Mouse (Mus musculus) intestine, postnatal 0 days (tissue): ENCODE measurements around the gene Eno1. TPM values are rescaled to one million over a fixed set of nuclear protein-coding genes. Genes with fewer than 3 reads are reported as not detected.

Experiments used
- ATAC-seq: fragments of 200-750 bp; cut with Nextera tagmentation; 2 replicates; pipeline ENCODE4 v1.8.0; 2017; ENCODE audit warnings: mild to moderate bottlenecking, moderate TSS enrichment, moderate library complexity
- H3K27ac ChIP-seq: fragments of 300-500 bp; sonication (generic); 2 replicates; pipeline ENCODE4 v1.5.1; 2014; ENCODE audit warnings: mild to moderate bottlenecking, low read depth, low read length, moderate library complexity
- H3K27me3 ChIP-seq: fragments of 300-500 bp; sonication (generic); replicated peaks from 2 replicates; pipeline ENCODE4 v1.6.1; 2014; ENCODE audit warnings: low read length, mixed read lengths; ENCODE audit not compliant: control insufficient read depth, insufficient read depth
- H3K36me3 ChIP-seq: fragments of 300-500 bp; sonication (generic); 2 replicates; pipeline ENCODE4 v1.6.1; 2014; ENCODE audit warnings: mild to moderate bottlenecking, moderate library complexity; ENCODE audit not compliant: control insufficient read depth, insufficient read depth
- H3K4me1 ChIP-seq: fragments of 300-500 bp; sonication (generic); replicated peaks from 2 replicates; pipeline ENCODE4 v1.6.1; 2014; ENCODE audit warnings: antibody characterized with exemption, low read length, mixed read lengths; ENCODE audit not compliant: control insufficient read depth, insufficient read depth
- H3K4me2 ChIP-seq: fragments of 300-500 bp; sonication (generic); replicated peaks from 2 replicates; pipeline ENCODE4 v1.6.1; 2014; ENCODE audit warnings: low read depth, mild to moderate bottlenecking, moderate library complexity
- H3K4me3 ChIP-seq: fragments of 300-500 bp; sonication (generic); 2 replicates; pipeline ENCODE4 v1.5.1; 2014; ENCODE audit warnings: low read depth, low read length
- H3K9ac ChIP-seq: fragments of 300-500 bp; sonication (generic); 2 replicates; pipeline ENCODE4 v1.6.1; 2014; ENCODE audit warnings: mild to moderate bottlenecking, low read depth, low read length
- H3K9me3 ChIP-seq: fragments of 300-500 bp; sonication (generic); 2 replicates; pipeline ENCODE4 v1.6.1; 2016; ENCODE audit warnings: mixed run types; ENCODE audit not compliant: control insufficient read depth
- CTCF ChIP-seq: sonication (generic); IDR thresholded peaks from 2 replicates; pipeline ENCODE4 v1.5.1; 2016; ENCODE audit warnings: low read depth, mild to moderate bottlenecking, control low read depth, antibody characterized with exemption, moderate library complexity
- WGBS: fragments of 180-500 bp; shearing (Covaris S2); extraction: QIAGEN DNeasy Blood & Tissue Kit; methylation state at CpG from one replicate; pipeline ENCODE4 v1.1.7; 2014; 5-methylcytosine and 5-hydroxymethylcytosine counted together
- polyA plus RNA-seq: library from polyadenylated mRNA; unstranded; fragments of >200 nt; fragmentation: Nextera tagmentation; extraction: Ambion mirVana; gene quantifications from 2 replicates; pipeline ENCODE4 v1.2.1, GENCODE M21; 2015

Eno1 gene
- polyA plus RNA-seq, 1 experiment from 2014 or later = 733 TPM

DNA sequence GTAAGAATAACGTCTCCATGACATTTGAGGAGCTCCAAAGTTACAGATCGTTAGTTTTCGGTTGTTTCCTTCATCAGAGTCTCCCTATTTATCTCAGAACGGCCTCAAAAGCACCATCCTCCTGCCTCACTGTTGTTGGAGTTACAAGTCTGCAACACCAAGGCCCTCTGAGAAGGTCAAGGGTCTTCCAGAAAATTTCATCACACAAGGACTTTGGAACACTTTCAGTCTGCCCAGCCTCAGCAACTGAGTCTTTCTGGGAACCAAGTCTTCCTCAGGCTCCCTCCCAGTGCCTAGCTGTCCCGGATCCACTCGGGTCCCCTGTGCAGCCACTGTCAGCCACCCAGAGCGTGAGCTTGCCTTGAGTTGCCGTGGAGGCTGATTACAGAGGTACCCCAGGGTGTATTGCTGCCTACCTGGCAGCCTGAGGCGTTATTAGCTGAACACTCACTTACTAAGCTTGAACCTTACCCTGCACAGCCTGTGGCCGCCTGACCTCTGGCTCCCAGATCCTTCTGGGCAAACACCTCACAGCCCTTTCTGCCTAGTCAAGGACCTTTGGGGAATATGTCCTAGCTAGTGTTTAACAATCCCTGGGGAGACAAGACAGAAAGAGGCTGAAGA lies 15.4 kb upstream of the Eno1 start:
- no peaks in the 10 kb centered on the region for H3K4me1 ChIP-seq
- H3K27me3 ChIP-seq = no peaks in the 10 kb centered on the region
- peak overlapping the region; percentile 52; the same call in 1 of the 2 replicates for H3K9ac ChIP-seq
- H3K4me3 ChIP-seq = no peak overlapping the region
- H3K9me3 ChIP-seq = no peaks in the 10 kb centered on the region
- H3K27ac ChIP-seq = peak overlapping the region; percentile 86
- peak overlapping the region; percentile 52 for H3K4me2 ChIP-seq
- TF ChIP-seq CTCF = no peak
- WGBS = 38% methylated on average over 10 of the region's 10 CpGs
- no peaks in the 10 kb centered on the region for H3K36me3 ChIP-seq
- ATAC-seq = peak; percentile 76

DNA sequence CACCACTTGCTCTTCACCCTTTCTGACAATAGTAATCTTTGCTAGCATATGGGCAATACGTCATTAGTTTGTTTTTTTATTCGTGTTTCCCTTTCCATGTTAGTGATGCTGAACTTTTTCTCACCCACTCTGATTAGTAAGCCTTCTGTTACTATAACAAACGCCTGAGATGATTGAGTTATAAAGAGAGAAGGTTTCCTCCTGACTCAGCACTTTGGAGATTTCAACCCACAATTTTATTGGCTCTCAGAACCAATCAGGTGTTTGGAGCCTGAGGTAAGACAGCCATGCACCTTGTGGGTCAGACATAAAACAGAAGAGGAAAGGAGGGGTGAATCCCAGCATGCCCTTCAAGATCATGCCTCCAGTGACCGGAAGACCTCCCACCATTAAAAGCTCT lies 12.7 kb upstream of the Eno1 start:
- 79% methylated on average over 4 of the region's 4 CpGs for WGBS
- Histone ChIP-seq H3K4me1 (no peaks in the 10 kb centered on the region), H3K36me3 (no peaks in the 10 kb centered on the region), H3K27ac (no peak overlapping the region), H3K4me3 (no peak overlapping the region), H3K9ac (no peak overlapping the region), H3K27me3 (no peaks in the 10 kb centered on the region), H3K9me3 (no peaks in the 10 kb centered on the region), H3K4me2 (no peak overlapping the region)
- TF ChIP-seq CTCF = no peak
- ATAC-seq = no peak

DNA sequence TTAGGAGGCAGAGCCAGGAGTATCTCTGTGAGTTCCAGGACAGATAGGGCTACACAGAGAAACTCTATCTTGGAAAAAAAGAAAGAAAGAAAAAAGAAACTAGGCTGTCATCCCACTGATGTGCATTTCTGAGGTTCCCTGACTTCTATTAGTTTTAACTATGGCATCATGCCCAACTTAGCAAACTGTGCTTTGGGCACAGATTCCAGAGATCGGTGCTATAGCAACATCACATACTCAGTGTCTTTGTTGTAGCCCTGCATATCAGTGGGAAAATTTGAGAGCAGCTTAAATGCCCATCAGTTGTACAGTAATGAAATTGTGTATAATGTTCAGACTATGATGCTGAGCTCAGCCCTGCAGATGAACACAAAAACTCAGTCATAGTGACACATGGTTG lies 10.8 kb upstream of the Eno1 start:
- H3K36me3 ChIP-seq = no peaks in the 10 kb centered on the region
- no peak overlapping the region for H3K27ac ChIP-seq
- H3K4me1 ChIP-seq = no peaks in the 10 kb centered on the region
- H3K9ac ChIP-seq = no peak overlapping the region
- H3K4me3 ChIP-seq = no peak overlapping the region
- no peak for TF ChIP-seq CTCF
- no peaks in the 10 kb centered on the region for H3K9me3 ChIP-seq
- WGBS = 88% methylated on average over 1 of the region's 1 CpGs
- no peaks in the 10 kb centered on the region for H3K27me3 ChIP-seq
- no peak for ATAC-seq
- H3K4me2 ChIP-seq = no peak overlapping the region

- no peak overlapping the region for H3K4me2 ChIP-seq
- no peaks in the 10 kb centered on the region for H3K9me3 ChIP-seq
- no peaks in the 10 kb centered on the region for H3K4me1 ChIP-seq
- H3K27ac ChIP-seq = 0 out of 2 replicates have a peak overlapping the region, but pooled peaks have one; percentile 7
- H3K27me3 ChIP-seq = no peaks in the 10 kb centered on the region
- no peak overlapping the region for H3K4me3 ChIP-seq
- no peak for TF ChIP-seq CTCF
- no peaks in the 10 kb centered on the region for H3K36me3 ChIP-seq
- H3K9ac ChIP-seq = no peak overlapping the region
- no peak for ATAC-seq
- 54% methylated on average over 7 of the region's 7 CpGs for WGBS
These were observed 9.5 kb upstream of the Eno1 start for GRCm38 (mm10) chr4:150226818-150227688.

DNA sequence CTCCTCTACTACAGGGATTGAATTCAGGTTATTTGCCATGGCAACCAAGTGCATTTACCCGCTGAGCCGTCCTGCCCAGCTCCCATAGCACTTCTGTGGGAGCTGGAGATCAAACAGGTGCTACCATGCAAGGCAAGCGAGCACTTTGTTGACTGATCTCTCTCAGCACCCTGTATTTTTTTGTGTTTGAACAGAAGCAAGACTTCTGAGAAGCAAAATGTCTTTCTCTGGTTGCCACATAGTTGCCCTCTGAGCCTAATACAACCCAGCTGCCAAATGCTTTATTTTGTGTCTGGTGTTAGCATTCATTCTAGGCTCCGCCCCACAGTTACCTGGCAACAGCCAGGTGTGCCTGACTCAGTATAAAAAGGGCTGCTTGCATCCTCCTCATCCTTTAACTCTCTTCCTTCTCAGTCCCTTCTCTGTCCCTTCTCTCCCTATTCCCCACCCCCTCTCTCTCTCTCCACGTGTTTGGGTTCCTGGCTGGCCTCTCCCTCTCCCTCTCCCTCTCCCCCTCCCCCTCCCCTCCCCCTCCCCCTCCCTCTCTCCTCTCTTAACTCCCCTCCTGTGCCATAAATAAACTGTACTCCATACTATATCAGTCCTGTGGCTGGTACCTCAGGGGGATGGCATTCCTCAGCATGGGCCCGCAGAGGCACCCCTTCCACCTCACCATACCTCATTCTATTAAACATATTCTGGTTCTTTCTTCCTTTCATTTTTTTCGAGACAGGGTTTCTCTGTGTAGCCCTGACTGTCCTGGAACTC lies 7.8 kb upstream of the Eno1 start:
- H3K4me3 ChIP-seq = no peak overlapping the region
- H3K36me3 ChIP-seq = no peaks in the 10 kb centered on the region

More for the DNA sequence above, 7.8 kb upstream of the Eno1 start:
- no peak overlapping the region for H3K27ac ChIP-seq
- TF ChIP-seq CTCF = no peak
- no peak overlapping the region for H3K9ac ChIP-seq
- no peak overlapping the region for H3K4me2 ChIP-seq
- no peaks in the 10 kb centered on the region for H3K4me1 ChIP-seq
- ATAC-seq = no peak
- WGBS = 48% methylated on average over 7 of the region's 7 CpGs
- no peaks in the 10 kb centered on the region for H3K27me3 ChIP-seq
- H3K9me3 ChIP-seq = no peaks in the 10 kb centered on the region
